Mouse (Mus musculus) embryonic facial prominence, embryonic 12.5 days (tissue): Measurements from ENCODE around the gene Ldhb. TPM values are rescaled to one million over a fixed set of nuclear protein-coding genes. Genes with fewer than 3 reads are reported as not detected.
A peak's percentile ranks its signal among the peaks of the same experiment; 100 is the strongest.
"Not testable (repeated sequence)": the region's sequence is repeated elsewhere in the genome, so short reads cannot be mapped to it uniquely, and the experiment has no call there.

Source experiments
- ATAC-seq: fragments of 200-750 bp; cut with Nextera tagmentation; 2 replicates; pipeline ENCODE4 v1.8.0; 2017; ENCODE audit not compliant: insufficient number of reproducible peaks, insufficient read depth, low FRiP score, low TSS enrichment
- H3K27ac ChIP-seq: fragments of 300-500 bp; sonication (generic); 2 replicates; pipeline ENCODE4 v1.5.1; 2016; ENCODE audit warnings: mild to moderate bottlenecking
- H3K27me3 ChIP-seq: fragments of 300-500 bp; sonication (generic); 2 replicates; pipeline ENCODE4 v1.6.1; 2016; ENCODE audit warnings: mild to moderate bottlenecking, moderate library complexity
- H3K36me3 ChIP-seq: fragments of 300-500 bp; sonication (generic); 2 replicates; pipeline ENCODE4 v1.6.1; 2016; ENCODE audit warnings: mild to moderate bottlenecking
- H3K4me1 ChIP-seq: fragments of 300-500 bp; sonication (generic); 2 replicates; pipeline ENCODE4 v1.6.1; 2016
- H3K4me2 ChIP-seq: fragments of 300-500 bp; sonication (generic); replicated peaks from 2 replicates; pipeline ENCODE4 v1.6.1; 2016; ENCODE audit warnings: mild to moderate bottlenecking, moderate library complexity
- H3K4me3 ChIP-seq: fragments of 300-500 bp; sonication (generic); 2 replicates; pipeline ENCODE4 v1.5.1; 2016; ENCODE audit warnings: mild to moderate bottlenecking
- H3K9ac ChIP-seq: fragments of 300-500 bp; sonication (generic); 2 replicates; pipeline ENCODE4 v1.6.1; 2016; ENCODE audit warnings: mild to moderate bottlenecking, moderate library complexity
- H3K9me3 ChIP-seq: fragments of 300-500 bp; sonication (generic); 2 replicates; pipeline ENCODE4 v1.6.1; 2016; ENCODE audit warnings: mild to moderate bottlenecking, moderate library complexity
- WGBS: fragments of 180-500 bp; shearing (Covaris S2); methylation state at CpG from one replicate; pipeline ENCODE4 v1.1.7; 2016; 5-methylcytosine and 5-hydroxymethylcytosine counted together
- polyA plus RNA-seq: library from polyadenylated mRNA; unstranded; fragments of >200 nt; fragmentation: Nextera tagmentation; extraction: Ambion mirVana; gene quantifications from 2 replicates; pipeline ENCODE4 v1.2.1, GENCODE M21; 2016

Ldhb gene
- polyA plus RNA-seq, 1 experiment from 2014 or later: 407 TPM

GRCm38 (mm10) chr6:142511516-142512135 is 3.9 kb upstream of the Ldhb start:
- Histone ChIP-seq H3K27me3 (no peaks in the 10 kb centered on the region), H3K9ac (no peak overlapping the region), H3K4me3 (no peak overlapping the region), H3K4me2 (no peak overlapping the region), H3K27ac (no peak overlapping the region), H3K4me1 (peaks cover 13% of the 10 kb centered on the region; the same call in 1 of the 2 replicates), H3K9me3 (no peaks in the 10 kb centered on the region), H3K36me3 (no peaks in the 10 kb centered on the region)
- no peak for ATAC-seq
- WGBS: 19% methylated on average over 12 of the region's 12 CpGs

- no peak overlapping the region for H3K27ac ChIP-seq
Observed at GRCm38 (mm10) chr6:142508663-142509062, 906 bp upstream of the Ldhb start.

GRCm38 (mm10) chr6:142507033-142507784 is 548 bp downstream of the Ldhb start:
- H3K36me3 ChIP-seq: peaks cover 23% of the 10 kb centered on the region; the same call in 1 of the 2 replicates
- H3K27me3 ChIP-seq: no peaks in the 10 kb centered on the region
- H3K4me3 ChIP-seq: peak overlapping the region; percentile 64
- peak overlapping the region; percentile 68 for H3K9ac ChIP-seq
- H3K27ac ChIP-seq: peak overlapping the region; percentile 81
- under 1% methylated on average over 30 of the region's 30 CpGs for WGBS
- peak overlapping the region; percentile 74 for H3K4me2 ChIP-seq
- H3K4me1 ChIP-seq: peaks cover 28% of the 10 kb centered on the region
- H3K9me3 ChIP-seq: no peaks in the 10 kb centered on the region
- ATAC-seq: no peak; the same call in 1 of the 2 replicates

More at GRCm38 (mm10) chr6:142508663-142509062, 906 bp upstream of the Ldhb start:
- peaks cover 13% of the 10 kb centered on the region; the same call in 1 of the 2 replicates for H3K36me3 ChIP-seq
- no peaks in the 10 kb centered on the region for H3K27me3 ChIP-seq
- peaks cover 28% of the 10 kb centered on the region for H3K4me1 ChIP-seq
- 24% methylated on average over 4 of the region's 4 CpGs for WGBS
- no peak for ATAC-seq
- H3K9ac ChIP-seq: no peak overlapping the region
- H3K4me2 ChIP-seq: no peak overlapping the region; the same call in 1 of the 2 replicates
- no peak overlapping the region for H3K4me3 ChIP-seq
- H3K9me3 ChIP-seq: no peaks in the 10 kb centered on the region

- Histone ChIP-seq H3K4me2 (peak overlapping the region; percentile 74), H3K36me3 (peaks cover 28% of the 10 kb centered on the region), H3K27ac (peak overlapping the region; percentile 81), H3K9ac (peak overlapping the region; percentile 68), H3K27me3 (no peaks in the 10 kb centered on the region), H3K4me1 (peaks cover 26% of the 10 kb centered on the region), H3K4me3 (peak overlapping the region; percentile 64), H3K9me3 (no peaks in the 10 kb centered on the region)
- WGBS: 4% methylated on average over 10 of the region's 10 CpGs
- no peak for ATAC-seq
Observed at GRCm38 (mm10) chr6:142506338-142507032, 1.3 kb downstream of the Ldhb start.

GRCm38 (mm10) chr6:142503601-142504000 is 4.2 kb downstream of the Ldhb start:
- no peak overlapping the region for H3K9ac ChIP-seq
- H3K27me3 ChIP-seq: no peaks in the 10 kb centered on the region
- H3K4me3 ChIP-seq: no peak overlapping the region
- H3K4me1 ChIP-seq: peaks cover 24% of the 10 kb centered on the region
- ATAC-seq: no peak
- H3K27ac ChIP-seq: no peak overlapping the region
- peaks cover 48% of the 10 kb centered on the region for H3K36me3 ChIP-seq
- H3K9me3 ChIP-seq: no peaks in the 10 kb centered on the region
- 68% methylated on average over 8 of the region's 8 CpGs for whole genome bisulfite sequencing
- no peak overlapping the region for H3K4me2 ChIP-seq

GRCm38 (mm10) chr6:142502519-142503125 is 5.1 kb downstream of the Ldhb start:
- no peak overlapping the region for H3K4me3 ChIP-seq
- 87% methylated on average over 10 of the region's 10 CpGs for WGBS
- no peak overlapping the region for H3K27ac ChIP-seq
- H3K9ac ChIP-seq: no peak overlapping the region
- peaks cover 58% of the 10 kb centered on the region for H3K36me3 ChIP-seq
- H3K4me1 ChIP-seq: peaks cover 18% of the 10 kb centered on the region
- H3K4me2 ChIP-seq: no peak overlapping the region
- no peaks in the 10 kb centered on the region for H3K9me3 ChIP-seq
- H3K27me3 ChIP-seq: no peaks in the 10 kb centered on the region
- no peak for ATAC-seq

GRCm38 (mm10) chr6:142490114-142490513 is 17.6 kb downstream of the Ldhb start:
- ATAC-seq, H3K9ac ChIP-seq, H3K27me3 ChIP-seq, H3K27ac ChIP-seq, H3K4me3 ChIP-seq, H3K4me1 ChIP-seq, H3K4me2 ChIP-seq, H3K9me3 ChIP-seq: not testable (repeated sequence)
- H3K36me3 ChIP-seq: peaks cover 59% of the 10 kb centered on the region
- whole genome bisulfite sequencing: 96% methylated on average over 6 of the region's 6 CpGs

GRCm38 (mm10) chr6:142487638-142488037 is 20.1 kb downstream of the Ldhb start:
- H3K27ac ChIP-seq: no peak overlapping the region
- no peaks in the 10 kb centered on the region for H3K4me1 ChIP-seq
- peak; percentile 56; the same call in 1 of the 2 replicates for ATAC-seq
- no peak overlapping the region for H3K4me3 ChIP-seq
- no peak overlapping the region for H3K9ac ChIP-seq
- no peaks in the 10 kb centered on the region for H3K27me3 ChIP-seq
- H3K9me3 ChIP-seq: no peaks in the 10 kb centered on the region
- 80% methylated on average over 9 of the region's 9 CpGs for WGBS
- H3K36me3 ChIP-seq: peaks cover 44% of the 10 kb centered on the region
- no peak overlapping the region for H3K4me2 ChIP-seq

- WGBS: 93% methylated on average over 4 of the region's 4 CpGs
- H3K36me3 ChIP-seq: peaks cover 31% of the 10 kb centered on the region
Observed at GRCm38 (mm10) chr6:142485478-142486123, 22.2 kb downstream of the Ldhb start.

GRCm38 (mm10) chr6:142477239-142477638 is 30.5 kb downstream of the Ldhb start:
- H3K9ac ChIP-seq: no peak overlapping the region
- no peak overlapping the region for H3K27ac ChIP-seq
- H3K9me3 ChIP-seq: no peaks in the 10 kb centered on the region
- H3K27me3 ChIP-seq: no peaks in the 10 kb centered on the region
- 74% methylated on average over 7 of the region's 7 CpGs for whole genome bisulfite sequencing
- H3K4me1 ChIP-seq: no peaks in the 10 kb centered on the region
- H3K36me3 ChIP-seq: no peaks in the 10 kb centered on the region
- H3K4me2 ChIP-seq: no peak overlapping the region
- H3K4me3 ChIP-seq: no peak overlapping the region
- no peak for ATAC-seq

More at GRCm38 (mm10) chr6:142485478-142486123, 22.2 kb downstream of the Ldhb start:
- H3K27ac ChIP-seq: no peak overlapping the region
- H3K27me3 ChIP-seq: no peaks in the 10 kb centered on the region
- no peak overlapping the region for H3K9ac ChIP-seq
- no peaks in the 10 kb centered on the region for H3K4me1 ChIP-seq
- H3K4me2 ChIP-seq: no peak overlapping the region
- no peak for ATAC-seq
- no peaks in the 10 kb centered on the region for H3K9me3 ChIP-seq
- H3K4me3 ChIP-seq: no peak overlapping the region

GRCm38 (mm10) chr6:142472801-142473203 is 35.0 kb downstream of the Ldhb start, which contains the start of gene Gys2:
Gene Gys2 (minus strand): TSS chr6:142473109.
- 62% methylated on average over 4 of the region's 4 CpGs for WGBS
- Histone ChIP-seq H3K9me3 (no peaks in the 10 kb centered on the region), H3K9ac (no peak within 1 kb of the TSS), H3K36me3 (no peaks in the 10 kb centered on the region), H3K4me3 (no peak within 1 kb of the TSS), H3K27me3 (no peaks in the 10 kb centered on the region), H3K27ac (no peak within 1 kb of the TSS), H3K4me1 (no peaks in the 10 kb centered on the region), H3K4me2 (no peak within 1 kb of the TSS)
- ATAC-seq: no peak
